Mouse (Mus musculus) bone marrow, adult 2 months (tissue): ENCODE measurements around the gene Nmur1.

ENCODE experiments used
- CTCF ChIP-seq: fragments of 200-500 bp; IDR thresholded peaks from 2 replicates; pipeline ENCODE4 v1.5.1; 2011; ENCODE audit warnings: low read length, control low read depth; ENCODE audit not compliant: control insufficient read depth, insufficient read depth
- POLR2A ChIP-seq: fragments of 200-500 bp; IDR thresholded peaks from 2 replicates; pipeline ENCODE4 v1.6.1; 2011; ENCODE audit warnings: low read depth, mild to moderate bottlenecking, control low read depth, low read length, borderline replicate concordance; ENCODE audit not compliant: control insufficient read depth

- TF ChIP-seq CTCF (no peak), POLR2A (no peak)
Measured at GRCm38 (mm10) chr1:86342371-86342770, 83.7 kb downstream of the Nmur1 start.
